23 mouse cellular contexts compared by ENCODE assay signal in genomic region chr5:53553281-53553680, GRCm38 (mm10).
"Had no signal": no experiment of that assay in that cellular context is flagged by ENCODE, and none has a peak within 500 bp of the region (broad histone marks: within the 10 kb centered on the region; RNA-seq: fewer than 3 reads in every experiment).

No protein-coding gene starts in this region.

- H3K4me3 ChIP-seq: heart, adult 2 months; heart, embryonic 13.5 days; heart, embryonic 15.5 days; hindbrain, embryonic 13.5 days; hindbrain, embryonic 15.5 days; layer of hippocampus, adult 2 months; left cerebral cortex, adult 2 months; limb, embryonic 13.5 days; limb, embryonic 15.5 days; liver, embryonic 12.5 days had no signal

- DNase-seq: gastrocnemius, postnatal 14 days; gastrocnemius, postnatal 36 days; heart, adult 2 months; heart, postnatal 14 days; heart, postnatal 36 days; kidney, adult 11 months; kidney, adult 2 months; kidney, adult 9 months; kidney, postnatal 10 days; kidney, postnatal 25 days; kidney, postnatal 4 days; left cerebral cortex, postnatal 4 days had no signal

- H3K4me1 ChIP-seq: heart, embryonic 13.5 days; heart, embryonic 15.5 days; hindbrain, embryonic 13.5 days; hindbrain, embryonic 15.5 days; liver, embryonic 12.5 days had no signal

- H3K9ac ChIP-seq: heart, embryonic 13.5 days; heart, embryonic 15.5 days; hindbrain, embryonic 13.5 days; hindbrain, embryonic 15.5 days; limb, embryonic 13.5 days; limb, embryonic 15.5 days; liver, embryonic 12.5 days; liver, embryonic 14.5 days had no signal

- H3K27me3 ChIP-seq: heart, embryonic 13.5 days; heart, embryonic 15.5 days; hindbrain, embryonic 13.5 days; hindbrain, embryonic 15.5 days; limb, embryonic 15.5 days; liver, embryonic 12.5 days had no signal

- H3K9me3 ChIP-seq: heart, embryonic 13.5 days; heart, embryonic 15.5 days; hindbrain, embryonic 13.5 days; hindbrain, embryonic 15.5 days; limb, embryonic 13.5 days; limb, embryonic 15.5 days; liver, embryonic 12.5 days had no signal

- H3K27ac ChIP-seq: heart, adult 2 months; heart, embryonic 13.5 days; heart, embryonic 15.5 days; hindbrain, embryonic 13.5 days; hindbrain, embryonic 15.5 days; hindbrain, postnatal 0 days; layer of hippocampus, adult 2 months; left cerebral cortex, adult 2 months; limb, embryonic 13.5 days; limb, embryonic 15.5 days; liver, embryonic 12.5 days; liver, embryonic 14.5 days had no signal

- H3K36me3 ChIP-seq: heart, embryonic 13.5 days; heart, embryonic 15.5 days; hindbrain, embryonic 13.5 days; hindbrain, embryonic 15.5 days; limb, embryonic 13.5 days; limb, embryonic 15.5 days; liver, embryonic 12.5 days had no signal
